Mouse (Mus musculus) neural tube, embryonic 11.5 days (tissue): ENCODE results near the gene Retreg3. TPM values are rescaled to one million over a fixed set of nuclear protein-coding genes. Genes with fewer than 3 reads are reported as not detected.

Experiments used
- ATAC-seq: fragments of 200-750 bp; cut with Nextera tagmentation; 2 replicates; pipeline ENCODE4 v1.8.0; 2017; ENCODE audit warnings: moderate number of reproducible peaks, mild to moderate bottlenecking, moderate TSS enrichment, moderate library complexity; ENCODE audit not compliant: insufficient read depth, low FRiP score, low TSS enrichment
- DNase-seq: peaks from one replicate; pipeline ENCODE4 v3.0.0-alpha.2; 2015; ENCODE audit warnings: low spot score
- H3K27ac ChIP-seq: fragments of 300-500 bp; sonication (generic); 2 replicates; pipeline ENCODE4 v1.5.1; 2014; ENCODE audit warnings: low read depth, mild to moderate bottlenecking, low read length
- H3K27me3 ChIP-seq: fragments of 300-500 bp; sonication (generic); 2 replicates; pipeline ENCODE4 v1.6.1; 2014; ENCODE audit warnings: mild to moderate bottlenecking, low read length, mixed read lengths; ENCODE audit not compliant: control insufficient read depth, insufficient read depth
- H3K36me3 ChIP-seq: fragments of 300-500 bp; sonication (generic); 2 replicates; pipeline ENCODE4 v1.6.1; 2014; ENCODE audit warnings: mild to moderate bottlenecking, low read length, moderate library complexity, mixed read lengths; ENCODE audit not compliant: control insufficient read depth, insufficient read depth
- H3K4me1 ChIP-seq: fragments of 300-500 bp; sonication (generic); 2 replicates; pipeline ENCODE4 v1.6.1; 2014; ENCODE audit warnings: low read length, mixed read lengths; ENCODE audit not compliant: control insufficient read depth, insufficient read depth
- H3K4me2 ChIP-seq: fragments of 300-500 bp; sonication (generic); 2 replicates; pipeline ENCODE4 v1.6.1; 2014; ENCODE audit warnings: low read depth, mild to moderate bottlenecking, moderate library complexity
- H3K4me3 ChIP-seq: fragments of 300-500 bp; sonication (generic); 2 replicates; pipeline ENCODE4 v1.5.1; 2014; ENCODE audit warnings: low read depth, low read length
- H3K9ac ChIP-seq: fragments of 300-500 bp; sonication (generic); 2 replicates; pipeline ENCODE4 v1.6.1; 2014; ENCODE audit warnings: mild to moderate bottlenecking, low read length
- H3K9me3 ChIP-seq: fragments of 300-500 bp; sonication (generic); 2 replicates; pipeline ENCODE4 v1.6.1; 2016; ENCODE audit warnings: low read length; ENCODE audit not compliant: control insufficient read depth
- WGBS: fragments of 180-500 bp; shearing (Covaris S2); extraction: QIAGEN DNeasy Blood & Tissue Kit; methylation state at CpG from one replicate; pipeline ENCODE4 v1.1.7; 2014; 5-methylcytosine and 5-hydroxymethylcytosine counted together
- polyA plus RNA-seq: library from polyadenylated mRNA; unstranded; fragments of >200 nt; fragmentation: Nextera tagmentation; extraction: Ambion mirVana; gene quantifications from 2 replicates; pipeline ENCODE4 v1.2.1, GENCODE M21; 2014

Gene Retreg3
- polyA plus RNA-seq, 1 experiment from 2014 or later = 14.4 TPM

DNA sequence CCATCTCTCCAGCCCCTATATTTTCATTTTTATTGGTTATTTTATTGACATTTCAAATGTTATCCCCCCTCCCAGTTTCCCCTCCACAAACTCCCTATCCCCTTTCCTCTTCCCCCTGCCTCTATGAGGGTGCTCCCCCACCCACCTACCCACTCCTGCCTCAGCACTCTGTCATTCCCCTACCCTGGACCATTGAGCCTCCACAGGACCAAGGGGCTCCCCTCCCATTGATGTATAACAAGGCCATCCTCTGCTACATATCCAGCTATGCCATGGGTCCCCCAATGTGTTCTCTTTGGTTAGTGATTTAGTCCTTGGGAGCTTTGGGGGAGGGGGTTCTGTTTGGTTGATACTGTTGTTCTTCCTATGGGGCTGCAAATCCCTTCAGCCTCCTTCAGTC is 35.0 kb upstream of the Retreg3 start:
- Histone ChIP-seq H3K4me3 (no peak overlapping the region), H3K9ac (no peak overlapping the region), H3K4me2 (no peak overlapping the region), H3K27me3 (peaks cover 4% of the 10 kb centered on the region; the same call in 1 of the 2 replicates), H3K36me3 (no peaks in the 10 kb centered on the region), H3K4me1 (no peaks in the 10 kb centered on the region; the same call in 1 of the 2 replicates), H3K9me3 (no peaks in the 10 kb centered on the region), H3K27ac (no peak overlapping the region)
- DNase-seq = no peak
- ATAC-seq = no peak

DNA sequence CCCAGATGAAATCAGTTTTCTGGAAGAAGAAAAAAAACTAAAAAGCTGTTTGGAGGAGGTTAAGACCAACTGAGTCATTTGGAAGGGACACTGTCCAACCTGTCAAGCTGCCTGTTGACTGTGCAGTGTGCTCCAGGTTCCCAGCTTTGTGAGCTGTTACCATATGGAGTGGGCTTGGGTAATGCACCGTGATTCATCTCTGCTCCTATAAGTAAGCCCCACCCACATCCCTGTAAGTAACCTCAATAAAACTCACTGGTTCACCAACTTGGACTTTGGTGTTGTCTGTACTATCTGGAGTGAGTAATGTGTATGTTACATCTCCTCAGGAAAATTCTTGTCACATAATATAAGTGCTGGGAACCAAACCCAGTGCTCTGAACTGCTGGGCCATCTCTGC is 33.1 kb upstream of the Retreg3 start:
- Histone ChIP-seq H3K27me3 (peaks cover 4% of the 10 kb centered on the region; the same call in 1 of the 2 replicates), H3K4me1 (peaks cover 3% of the 10 kb centered on the region; the same call in 1 of the 2 replicates), H3K4me3 (no peak overlapping the region), H3K36me3 (no peaks in the 10 kb centered on the region), H3K9me3 (no peaks in the 10 kb centered on the region), H3K9ac (no peak overlapping the region), H3K27ac (no peak overlapping the region), H3K4me2 (no peak overlapping the region)
- WGBS = 92% methylated on average over 1 of the region's 1 CpGs
- no peak for ATAC-seq
- no peak for DNase-seq

DNA sequence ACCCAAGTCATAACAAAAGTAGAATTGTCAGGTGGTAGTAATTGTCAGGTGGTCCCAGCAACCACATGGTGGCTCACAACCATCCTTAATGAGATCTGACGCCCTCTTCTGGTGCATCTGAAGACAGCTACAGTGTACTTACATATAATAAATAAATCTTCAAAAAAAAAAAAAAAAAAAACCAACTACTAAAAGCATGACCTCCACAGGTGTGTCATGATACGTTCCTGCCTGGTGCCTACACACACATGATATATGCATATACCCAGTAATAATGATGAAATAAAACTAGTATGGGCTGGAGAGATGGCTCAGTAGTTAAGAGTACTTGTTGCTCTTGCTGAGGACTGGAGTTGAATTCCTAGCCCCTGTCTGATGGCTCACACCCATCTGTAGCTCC is 31.4 kb upstream of the Retreg3 start:
- Histone ChIP-seq H3K4me3 (no peak overlapping the region), H3K36me3 (no peaks in the 10 kb centered on the region), H3K4me1 (peaks cover 3% of the 10 kb centered on the region; the same call in 1 of the 2 replicates), H3K9ac (no peak overlapping the region), H3K27ac (no peak overlapping the region), H3K27me3 (no peaks in the 10 kb centered on the region; the same call in 1 of the 2 replicates), H3K9me3 (no peaks in the 10 kb centered on the region), H3K4me2 (no peak overlapping the region)
- ATAC-seq (no peak), DNase-seq (no peak)
- 50% methylated on average over 2 of the region's 2 CpGs for WGBS

GRCm38 (mm10) chr11:101149178-101150105 is 29.7 kb upstream of the Retreg3 start:
- Histone ChIP-seq H3K4me2 (no peak overlapping the region), H3K27me3 (no peaks in the 10 kb centered on the region), H3K9me3 (no peaks in the 10 kb centered on the region), H3K4me3 (no peak overlapping the region), H3K27ac (peak overlapping the region; percentile 23; the same call in 1 of the 2 replicates), H3K4me1 (peaks cover 3% of the 10 kb centered on the region; the same call in 1 of the 2 replicates), H3K9ac (no peak overlapping the region), H3K36me3 (no peaks in the 10 kb centered on the region)
- DNase-seq (no peak), ATAC-seq (no peak)
- WGBS = 41% methylated on average over 9 of the region's 9 CpGs

- no peaks in the 10 kb centered on the region for H3K27me3 ChIP-seq
- peaks cover 5% of the 10 kb centered on the region; the same call in 1 of the 2 replicates for H3K4me1 ChIP-seq
- DNase-seq (no peak), ATAC-seq (no peak)
- no peaks in the 10 kb centered on the region for H3K9me3 ChIP-seq
- H3K36me3 ChIP-seq = no peaks in the 10 kb centered on the region
- 67% methylated on average over 10 of the region's 10 CpGs for WGBS
- no peak overlapping the region for H3K9ac ChIP-seq
- H3K4me2 ChIP-seq = no peak overlapping the region
- no peak overlapping the region for H3K27ac ChIP-seq
- no peak overlapping the region for H3K4me3 ChIP-seq
Observed at GRCm38 (mm10) chr11:101148751-101149150, 29.1 kb upstream of the Retreg3 start.

DNA sequence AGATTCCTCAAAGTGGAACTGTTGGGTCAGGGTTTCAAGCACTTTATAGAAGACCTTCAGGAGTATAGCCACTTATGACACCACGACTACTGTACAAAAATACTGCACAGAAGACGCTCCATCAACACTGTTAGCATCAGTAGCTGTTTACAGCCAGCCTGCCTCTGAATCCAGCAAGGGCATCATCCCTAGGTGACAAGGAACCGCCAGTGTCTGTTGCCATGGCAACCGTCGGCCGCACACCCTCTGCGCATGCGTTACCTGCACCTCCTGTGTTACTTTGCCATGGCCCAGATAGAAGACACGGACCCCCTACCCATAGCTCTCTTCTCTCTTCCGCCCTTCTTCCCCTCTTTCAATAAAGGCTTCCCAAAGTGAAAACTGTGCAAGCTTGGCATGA is 26.7 kb upstream of the Retreg3 start:
- no peak overlapping the region for H3K4me3 ChIP-seq
- H3K9ac ChIP-seq = no peak overlapping the region
- H3K36me3 ChIP-seq = no peaks in the 10 kb centered on the region
- no peak for ATAC-seq
- no peak overlapping the region for H3K4me2 ChIP-seq
- peaks cover 9% of the 10 kb centered on the region; the same call in 1 of the 2 replicates for H3K4me1 ChIP-seq
- WGBS = 21% methylated on average over 10 of the region's 10 CpGs
- H3K27me3 ChIP-seq = no peaks in the 10 kb centered on the region
- no peaks in the 10 kb centered on the region for H3K9me3 ChIP-seq
- peak; percentile 70 for DNase-seq
- no peak overlapping the region for H3K27ac ChIP-seq

DNA sequence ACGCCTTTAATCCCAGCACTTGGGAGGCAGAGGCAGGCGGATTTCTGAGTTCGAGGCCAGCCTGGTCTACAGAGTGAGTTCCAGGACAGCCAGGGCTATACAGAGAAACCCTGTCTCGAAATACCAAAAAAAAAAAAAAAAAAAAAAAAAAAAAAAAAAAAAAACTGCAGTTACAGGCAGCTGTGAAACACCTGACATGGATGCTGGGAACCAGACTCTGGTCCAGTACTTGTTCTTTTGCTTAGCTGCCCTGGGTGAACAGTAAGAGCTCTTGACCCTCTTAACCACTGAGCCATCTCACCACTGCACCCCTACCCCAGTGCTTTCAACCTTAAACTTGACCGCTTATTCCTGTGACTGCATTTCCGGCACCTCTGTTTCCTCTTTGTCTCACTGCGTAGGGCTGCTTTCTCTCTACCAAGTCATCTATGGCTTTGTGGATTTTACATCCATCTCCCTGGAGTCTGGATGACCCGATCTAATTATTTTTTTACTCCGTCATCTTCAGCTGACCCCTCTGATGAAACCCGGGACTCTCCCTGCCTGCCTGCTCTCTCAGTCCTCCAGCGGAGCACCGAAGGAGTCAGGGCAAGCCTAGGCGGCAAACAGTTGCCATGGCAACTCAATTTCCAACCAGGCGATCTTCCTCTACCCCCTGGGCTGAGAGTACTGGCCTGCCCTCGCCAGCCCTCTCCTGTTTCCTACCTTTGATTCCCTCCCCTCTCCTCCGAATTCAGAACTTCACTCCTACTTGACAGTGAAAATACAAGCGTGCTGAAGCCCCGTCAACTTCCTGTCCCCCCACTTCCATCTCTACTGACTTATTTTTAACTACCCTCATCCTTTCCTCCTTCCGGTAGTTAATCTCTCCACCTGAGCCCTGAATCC is 23.9 kb upstream of the Retreg3 start:
- ATAC-seq (no peak; the same call in 1 of the 2 replicates), DNase-seq (peak; percentile 73)
- Histone ChIP-seq H3K4me1 (0 out of 2 replicates have a peak, but pooled peaks cover 6% of the 10 kb centered on the region), H3K27ac (0 out of 2 replicates have a peak overlapping the region, but pooled peaks have one; percentile 23), H3K27me3 (no peaks in the 10 kb centered on the region), H3K4me3 (0 out of 2 replicates have a peak overlapping the region, but pooled peaks have one; percentile 14), H3K36me3 (no peaks in the 10 kb centered on the region), H3K9me3 (no peaks in the 10 kb centered on the region), H3K9ac (peak overlapping the region; percentile 52), H3K4me2 (peak overlapping the region; percentile 44)
- WGBS = 18% methylated on average over 18 of the region's 19 CpGs

DNA sequence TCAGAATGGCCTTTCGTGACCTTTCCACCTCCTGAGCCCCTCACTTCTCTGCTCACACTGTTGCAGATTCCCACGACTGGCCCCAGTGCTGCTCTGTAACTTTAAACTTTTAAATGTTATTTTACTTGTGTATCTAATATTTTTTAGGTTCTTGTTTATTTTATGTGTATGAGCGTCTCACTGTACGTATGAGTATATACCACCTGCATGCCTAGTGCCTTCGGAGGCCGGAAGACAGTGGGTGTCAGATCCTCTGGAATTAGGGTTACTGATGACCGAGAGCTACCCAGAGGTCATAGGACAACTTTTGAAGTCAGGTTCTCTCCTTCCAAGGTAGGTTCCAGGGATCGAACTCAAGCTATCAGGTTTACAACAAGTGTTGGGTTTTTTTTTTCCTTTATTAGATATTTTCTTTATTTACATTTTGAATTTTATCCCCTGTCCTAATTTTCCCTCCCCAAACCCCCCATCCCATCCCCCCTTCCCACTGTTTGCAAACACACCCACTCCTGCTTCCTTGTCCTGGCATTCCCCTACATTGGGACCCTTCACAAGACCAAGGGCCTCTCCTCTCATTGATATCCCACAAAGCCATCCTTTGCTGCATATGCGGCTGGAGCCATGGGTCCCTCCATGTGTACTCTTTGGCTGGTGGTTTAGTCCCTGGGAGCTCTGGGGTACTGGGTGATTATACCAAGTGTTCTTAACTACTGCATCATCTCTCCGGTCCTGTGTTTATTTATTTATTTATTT is 22.7 kb upstream of the Retreg3 start:
- no peak overlapping the region for H3K9ac ChIP-seq
- no peak overlapping the region for H3K4me2 ChIP-seq
- no peak for DNase-seq

More for the DNA sequence above, 22.7 kb upstream of the Retreg3 start:
- no peak overlapping the region for H3K27ac ChIP-seq
- H3K36me3 ChIP-seq = no peaks in the 10 kb centered on the region
- ATAC-seq = no peak
- no peaks in the 10 kb centered on the region for H3K9me3 ChIP-seq
- H3K4me1 ChIP-seq = 0 out of 2 replicates have a peak, but pooled peaks cover 6% of the 10 kb centered on the region
- 86% methylated on average over 10 of the region's 10 CpGs for WGBS
- no peaks in the 10 kb centered on the region for H3K27me3 ChIP-seq
- H3K4me3 ChIP-seq = no peak overlapping the region
